Mouse (Mus musculus): ENCODE data around the gene Ube2cbp.

- TF ChIP-seq CTCF (IDR thresholded peaks at IDR 0.05; ENCODE audit: control insufficient read depth, insufficient read depth, insufficient read length) (no peak), USF1 (IDR thresholded peaks at IDR 0.05; ENCODE audit: low read depth) (no peak)
These were observed 76.2 kb downstream of the Ube2cbp start for GRCm38 (mm10) chr9:86388538-86388937.
